Mouse (Mus musculus) MEL (cell line): Measurements from ENCODE around the gene Sept9. TPM values are rescaled to one million over a fixed set of nuclear protein-coding genes. Genes with fewer than 3 reads are reported as not detected.

ENCODE experiments used
- DNase-seq: peaks from one replicate; pipeline ENCODE4 v3.0.0; 2011; ENCODE audit warnings: low read depth, low spot score
- H3K27ac ChIP-seq: 2 replicates; pipeline ENCODE4 v1.5.1; 2012; ENCODE audit warnings: low read depth, mild to moderate bottlenecking, control low read depth, low read length, moderate library complexity; ENCODE audit not compliant: control insufficient read depth
- H3K27me3 ChIP-seq, 2 experiments: fragments of 150-350 bp in 1 of 2; sonication (generic) in 1 of 2; 2 replicates each; pipeline ENCODE4 v1.6.1; 2012; ENCODE audit warnings: low read length in 2 of 2, mild to moderate bottlenecking in 2 of 2, improper control_type of control experiment in 1 of 2, moderate library complexity in 1 of 2; ENCODE audit not compliant: insufficient read depth in 2 of 2, control insufficient read depth in 1 of 2
- H3K36me3 ChIP-seq, 2 experiments: 2 replicates each; pipeline ENCODE4 v1.6.1; 2012 to 2014; ENCODE audit warnings: low read length in 2 of 2, improper control_type of control experiment in 1 of 2, inconsistent platforms in 1 of 2, mild to moderate bottlenecking in 1 of 2; ENCODE audit not compliant: insufficient read depth in 2 of 2, control insufficient read depth in 1 of 2
- H3K4me1 ChIP-seq, 2 experiments: fragments of 150-350 bp in 1 of 2; sonication (generic) in 1 of 2; 2 replicates each; pipeline ENCODE4 v1.6.1; 2012; ENCODE audit warnings: low read length in 2 of 2, improper control_type of control experiment in 1 of 2, mild to moderate bottlenecking in 1 of 2; ENCODE audit not compliant: insufficient read depth in 2 of 2, control insufficient read depth in 1 of 2
- H3K4me3 ChIP-seq, 2 experiments: fragments of 150-350 bp in 1 of 2; sonication (generic) in 1 of 2; 2 replicates each; pipeline ENCODE4 v1.5.1; 2012; ENCODE audit warnings: low read depth in 2 of 2, low read length in 2 of 2, mild to moderate bottlenecking in 2 of 2, moderate library complexity in 2 of 2, control low read depth in 1 of 2, improper control_type of control experiment in 1 of 2; ENCODE audit not compliant: control insufficient read depth in 1 of 2, insufficient read depth in 1 of 2
- H3K79me2 ChIP-seq: 2 replicates; pipeline ENCODE4 v1.6.1; 2012; ENCODE audit warnings: mild to moderate bottlenecking, low read length, moderate library complexity; ENCODE audit not compliant: control insufficient read depth, poor library complexity, insufficient read depth
- H3K9ac ChIP-seq: 2 replicates; pipeline ENCODE4 v1.6.1; 2012; ENCODE audit warnings: low read depth, mild to moderate bottlenecking, control low read depth, low read length, moderate library complexity; ENCODE audit not compliant: control insufficient read depth, poor library complexity, severe bottlenecking
- H3K9me3 ChIP-seq: fragments of 150-350 bp; sonication (generic); replicated peaks from 2 replicates; pipeline ENCODE4 v1.6.1; 2012; ENCODE audit warnings: mild to moderate bottlenecking, low read length, improper control_type of control experiment, moderate library complexity; ENCODE audit not compliant: insufficient read depth
- BHLHE40 ChIP-seq: IDR thresholded peaks from 2 replicates; pipeline ENCODE4 v1.6.1; 2012; ENCODE audit warnings: low read depth, mild to moderate bottlenecking, inconsistent platforms, low read length, improper control_type of control experiment, borderline replicate concordance
- CHD1 ChIP-seq: IDR thresholded peaks from 2 replicates; pipeline ENCODE4 v1.6.1; 2012; ENCODE audit warnings: low read depth, mild to moderate bottlenecking, inconsistent platforms, low read length, improper control_type of control experiment
- CHD2 ChIP-seq: IDR thresholded peaks from 2 replicates; pipeline ENCODE4 v1.6.1; 2011; ENCODE audit warnings: low read length, improper control_type of control experiment
- CTCF ChIP-seq, 3 experiments: IDR thresholded peaks in 2 of 3; conservative IDR thresholded peaks in 1 of 3; 2 replicates each; pipeline ENCODE4 v1.5.1; 2011 to 2012; ENCODE audit warnings: low read length in 3 of 3, low read depth in 2 of 3, mild to moderate bottlenecking in 2 of 3, improper control_type of control experiment in 1 of 3, inconsistent platforms in 1 of 3, mixed read lengths in 1 of 3, moderate library complexity in 1 of 3; ENCODE audit not compliant: control insufficient read depth in 1 of 3, insufficient read depth in 1 of 3, poor library complexity in 1 of 3, severe bottlenecking in 1 of 3
- E2F4 ChIP-seq: IDR thresholded peaks from 2 replicates; pipeline ENCODE4 v1.6.1; 2011; ENCODE audit warnings: low read depth, low read length, improper control_type of control experiment, borderline replicate concordance
- EP300 ChIP-seq, 2 experiments: IDR thresholded peaks; 2 replicates each; pipeline ENCODE4 v1.6.1; 2011; ENCODE audit warnings: improper control_type of control experiment in 2 of 2, low read length in 2 of 2, low read depth in 1 of 2, mild to moderate bottlenecking in 1 of 2
- ETS1 ChIP-seq: IDR thresholded peaks from 2 replicates; pipeline ENCODE4 v1.6.1; 2012; ENCODE audit warnings: low read depth, mild to moderate bottlenecking, inconsistent platforms, low read length, improper control_type of control experiment, moderate library complexity
- GABPA ChIP-seq: IDR thresholded peaks from 2 replicates; pipeline ENCODE4 v1.6.1; 2012; ENCODE audit warnings: low read depth, mild to moderate bottlenecking, inconsistent platforms, low read length, improper control_type of control experiment, moderate library complexity
- GATA1 ChIP-seq: IDR thresholded peaks from 2 replicates; pipeline ENCODE4 v1.6.1; 2011; ENCODE audit warnings: low read depth, low read length, improper control_type of control experiment
- KAT2A ChIP-seq: conservative IDR thresholded peaks from 2 replicates; pipeline ENCODE4 v1.6.1; 2012; ENCODE audit warnings: low read depth, low read length, improper control_type of control experiment, inconsistent platforms
- MAFK ChIP-seq: IDR thresholded peaks from 2 replicates; pipeline ENCODE4 v1.6.1; 2011; ENCODE audit warnings: low read depth, mild to moderate bottlenecking, low read length, improper control_type of control experiment, borderline replicate concordance
- MAX ChIP-seq: IDR thresholded peaks from 2 replicates; pipeline ENCODE4 v1.6.1; 2011; ENCODE audit warnings: low read length, improper control_type of control experiment
- MAZ ChIP-seq: IDR thresholded peaks from 2 replicates; pipeline ENCODE4 v1.6.1; 2012; ENCODE audit warnings: low read depth, mild to moderate bottlenecking, inconsistent platforms, low read length, improper control_type of control experiment
- MEF2A ChIP-seq: IDR thresholded peaks from 2 replicates; pipeline ENCODE4 v1.6.1; 2014; ENCODE audit warnings: low read depth, mild to moderate bottlenecking, inconsistent platforms, low read length, improper control_type of control experiment; ENCODE audit not compliant: poor library complexity, insufficient replicate concordance, severe bottlenecking; ENCODE audit errors: extremely low read depth
- MXI1 ChIP-seq: IDR thresholded peaks from 2 replicates; pipeline ENCODE4 v1.6.1; 2011; ENCODE audit warnings: mild to moderate bottlenecking, low read depth, low read length, improper control_type of control experiment
- NELFE ChIP-seq: IDR thresholded peaks from 2 replicates; pipeline ENCODE4 v1.6.1; 2011; ENCODE audit warnings: low read depth, low read length, improper control_type of control experiment
- POLR2A ChIP-seq, 2 experiments: IDR thresholded peaks; 2 replicates each; pipeline ENCODE4 v1.6.1; 2011 to 2012; ENCODE audit warnings: low read length in 2 of 2, mild to moderate bottlenecking in 2 of 2, control low read depth in 1 of 2, improper control_type of control experiment in 1 of 2, low read depth in 1 of 2, moderate library complexity in 1 of 2; ENCODE audit not compliant: control insufficient read depth in 1 of 2, insufficient read depth in 1 of 2, poor library complexity in 1 of 2
- RCOR1 ChIP-seq: IDR thresholded peaks from 2 replicates; pipeline ENCODE4 v1.6.1; 2012; ENCODE audit warnings: low read depth, mild to moderate bottlenecking, inconsistent platforms, low read length, improper control_type of control experiment
- SIN3A ChIP-seq: IDR thresholded peaks from 2 replicates; pipeline ENCODE4 v1.6.1; 2012; ENCODE audit warnings: low read length, improper control_type of control experiment, inconsistent platforms
- SMC3 ChIP-seq: IDR thresholded peaks from 2 replicates; pipeline ENCODE4 v1.6.1; 2011; ENCODE audit warnings: low read depth, low read length, improper control_type of control experiment
- TAL1 ChIP-seq: IDR thresholded peaks from 2 replicates; pipeline ENCODE4 v1.6.1; 2012; ENCODE audit warnings: mild to moderate bottlenecking, inconsistent platforms, low read length, moderate library complexity, mixed read lengths
- TBP ChIP-seq: IDR thresholded peaks from 2 replicates; pipeline ENCODE4 v1.8.0; 2011; ENCODE audit warnings: low read depth, low read length, improper control_type of control experiment
- TCF12 ChIP-seq: IDR thresholded peaks from 2 replicates; pipeline ENCODE4 v1.6.1; 2014; ENCODE audit warnings: low read depth, mild to moderate bottlenecking, inconsistent platforms, low read length, improper control_type of control experiment, moderate library complexity
- UBTF ChIP-seq: IDR thresholded peaks from 2 replicates; pipeline ENCODE4 v1.6.1; 2012; ENCODE audit warnings: low read depth, mild to moderate bottlenecking, inconsistent platforms, low read length, improper control_type of control experiment, moderate library complexity, borderline replicate concordance; ENCODE audit not compliant: insufficient read depth
- USF1 ChIP-seq: IDR thresholded peaks from 2 replicates; pipeline ENCODE4 v1.6.1; 2014; ENCODE audit warnings: low read depth, mild to moderate bottlenecking, inconsistent platforms, low read length, improper control_type of control experiment, moderate library complexity
- USF2 ChIP-seq, 2 experiments: IDR thresholded peaks; 2 replicates each; pipeline ENCODE4 v1.6.1; 2011 to 2012; ENCODE audit warnings: improper control_type of control experiment in 2 of 2, low read length in 2 of 2, borderline replicate concordance in 1 of 2, inconsistent platforms in 1 of 2, low read depth in 1 of 2, mild to moderate bottlenecking in 1 of 2; ENCODE audit not compliant: insufficient read depth in 1 of 2
- ZC3H11A ChIP-seq: IDR thresholded peaks from 2 replicates; pipeline ENCODE4 v1.6.1; 2012; ENCODE audit warnings: low read depth, mild to moderate bottlenecking, inconsistent platforms, low read length, improper control_type of control experiment
- ZNF384 ChIP-seq: IDR thresholded peaks from 2 replicates; pipeline ENCODE4 v1.6.1; 2012; ENCODE audit warnings: low read depth, mild to moderate bottlenecking, inconsistent platforms, low read length, improper control_type of control experiment
- polyA plus RNA-seq, 2 experiments: library from polyadenylated mRNA; stranded (reverse) in 1 of 2; unstranded in 1 of 2; fragments of >175 nt in 1 of 2; fragments of >200 nt in 1 of 2; gene quantifications; 2 replicates each; pipeline versions ENCODE4 v1.2.1 to v1.2.4; 2012; ENCODE audit warnings: low replicate concordance in 2 of 2, low read depth in 1 of 2; ENCODE audit not compliant: insufficient read length in 2 of 2, insufficient read depth in 1 of 2, missing spikeins in 1 of 2
- total RNA-seq: library from RNA; depleted of rRNA; stranded (reverse); fragments of 300-350 nt; gene quantifications from 2 replicates; pipeline ENCODE4 v1.2.3, GENCODE M21; 2012

Sept9 gene
- total and polyA plus RNA-seq, 3 experiments, result 49.7 to 196 (median 163) TPM

- TF ChIP-seq MAZ (no peak), ZNF384 (no peak), UBTF (no peak), MAFK (no peak), ETS1 (0 out of 2 replicates have a peak, but pooled peaks have one; percentile 36), EP300 (IDR thresholded peaks at IDR 0.05; ENCODE audit: low read depth in 1 of 2, low read length in 2 of 2) (no peak), NELFE (peak; percentile 19), E2F4 (no peak), KAT2A (no peak), GATA1 (no peak), SMC3 (no peak), CTCF (IDR thresholded peaks at IDR 0.05 in 2 of 3, conservative IDR thresholded peaks at IDR 0.05 in 1 of 3; ENCODE audit: control insufficient read depth in 1 of 3, insufficient read depth in 1 of 3, low read depth in 2 of 3, low read length in 3 of 3, poor library complexity in 1 of 3, severe bottlenecking in 1 of 3) (no peak)
Measured at GRCm38 (mm10) chr11:117331361-117332241, 132.1 kb downstream of the Sept9 start (continued).

DNA sequence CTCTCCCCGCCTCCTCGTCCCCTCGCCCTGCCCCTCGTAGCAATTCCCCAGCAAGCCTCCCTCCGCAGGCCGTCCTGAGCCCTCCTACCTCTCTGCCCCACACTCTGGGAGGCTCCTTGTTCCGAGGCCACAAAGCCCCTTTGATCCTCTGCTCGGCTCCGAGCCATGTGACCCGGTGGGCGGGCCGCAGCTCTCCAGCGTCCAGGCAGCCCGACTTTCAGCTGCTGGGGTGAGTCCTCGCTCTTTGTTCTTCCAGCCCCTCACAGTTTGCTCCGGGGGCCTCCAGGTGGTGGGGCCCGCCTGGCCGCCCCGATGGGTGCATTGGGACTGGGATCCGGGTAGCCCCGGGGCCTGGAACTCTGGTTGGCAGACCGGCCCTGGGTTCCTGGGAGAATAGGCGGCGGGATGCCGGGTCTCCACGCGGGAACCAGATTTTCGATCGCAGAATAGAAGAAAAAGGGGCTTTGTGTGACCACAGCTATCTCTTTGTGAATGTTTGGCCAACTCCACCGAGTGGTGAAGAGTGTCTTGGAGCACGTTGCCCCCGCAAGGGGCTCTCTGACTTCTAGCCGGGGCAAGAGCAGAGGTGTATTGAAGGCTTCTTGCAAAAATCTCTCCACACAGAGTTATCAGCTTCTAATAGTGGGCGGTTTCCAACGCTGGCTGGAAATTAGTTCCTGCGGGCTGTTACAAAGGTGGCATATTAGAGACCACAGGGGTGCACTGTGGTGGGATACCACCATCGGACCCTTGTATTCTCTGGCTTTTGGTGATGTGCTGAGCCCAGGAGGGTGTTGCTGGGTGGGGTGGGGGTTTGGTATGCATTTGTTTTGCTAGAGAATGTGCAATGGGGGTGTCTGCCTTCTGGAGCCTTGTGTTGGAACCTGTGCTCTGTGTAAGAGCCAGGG, 133.0 kb downstream of the Sept9 start:
- Histone ChIP-seq H3K4me3 (peak overlapping the region; percentile 67 to 77), H3K9ac (peak overlapping the region; percentile 76), H3K4me1 (peaks cover 31 to 56% of the 10 kb centered on the region in 2 experiments), H3K36me3 (peaks cover 0 to 49% of the 10 kb centered on the region in 2 experiments; a peak in 2 of 4 replicates), H3K27me3 (no peaks in the 10 kb centered on the region), H3K9me3 (no peaks in the 10 kb centered on the region), H3K79me2 (peaks cover 48% of the 10 kb centered on the region), H3K27ac (peak overlapping the region; percentile 83)
- DNase-seq, result peak; percentile 83
- TF ChIP-seq EP300 (IDR thresholded peaks at IDR 0.05; ENCODE audit: low read depth in 1 of 2, low read length in 2 of 2) (peak; percentile 20 to 36; a peak in 2 of 4 replicates), POLR2A (IDR thresholded peaks at IDR 0.05; ENCODE audit: control insufficient read depth in 1 of 2, insufficient read depth in 1 of 2, low read depth in 1 of 2, low read length in 2 of 2, poor library complexity in 1 of 2) (peak; percentile 65 to 67), KAT2A (peak; percentile 7; the same call in 1 of the 2 replicates), MXI1 (peak; percentile 74), ZC3H11A (no peak), TAL1 (no peak), TCF12 (peak; percentile 25; the same call in 1 of the 2 replicates), BHLHE40 (no peak), USF2 (IDR thresholded peaks at IDR 0.05; ENCODE audit: borderline replicate concordance in 1 of 2, insufficient read depth in 1 of 2, low read depth in 1 of 2, low read length in 2 of 2) (peak in 1 of 2 experiments; percentile 57; a peak in 1 of 4 replicates), USF1 (peak; percentile 90), CHD1 (peak; percentile 47; the same call in 1 of the 2 replicates), NELFE (peak; percentile 67), GABPA (0 out of 2 replicates have a peak, but pooled peaks have one; percentile 9), CHD2 (no peak), TBP (peak; percentile 73), E2F4 (0 out of 2 replicates have a peak, but pooled peaks have one; percentile 40), GATA1 (peak; percentile 30; the same call in 1 of the 2 replicates), RCOR1 (peak; percentile 36; the same call in 1 of the 2 replicates), ETS1 (0 out of 2 replicates have a peak, but pooled peaks have one; percentile 25), MAZ (0 out of 2 replicates have a peak, but pooled peaks have one; percentile 7), SIN3A (peak; percentile 62), UBTF (no peak), MEF2A (no peak), MAX (peak; percentile 43)
